8 mouse cellular contexts compared by ENCODE assay signal in the genomic region with DNA sequence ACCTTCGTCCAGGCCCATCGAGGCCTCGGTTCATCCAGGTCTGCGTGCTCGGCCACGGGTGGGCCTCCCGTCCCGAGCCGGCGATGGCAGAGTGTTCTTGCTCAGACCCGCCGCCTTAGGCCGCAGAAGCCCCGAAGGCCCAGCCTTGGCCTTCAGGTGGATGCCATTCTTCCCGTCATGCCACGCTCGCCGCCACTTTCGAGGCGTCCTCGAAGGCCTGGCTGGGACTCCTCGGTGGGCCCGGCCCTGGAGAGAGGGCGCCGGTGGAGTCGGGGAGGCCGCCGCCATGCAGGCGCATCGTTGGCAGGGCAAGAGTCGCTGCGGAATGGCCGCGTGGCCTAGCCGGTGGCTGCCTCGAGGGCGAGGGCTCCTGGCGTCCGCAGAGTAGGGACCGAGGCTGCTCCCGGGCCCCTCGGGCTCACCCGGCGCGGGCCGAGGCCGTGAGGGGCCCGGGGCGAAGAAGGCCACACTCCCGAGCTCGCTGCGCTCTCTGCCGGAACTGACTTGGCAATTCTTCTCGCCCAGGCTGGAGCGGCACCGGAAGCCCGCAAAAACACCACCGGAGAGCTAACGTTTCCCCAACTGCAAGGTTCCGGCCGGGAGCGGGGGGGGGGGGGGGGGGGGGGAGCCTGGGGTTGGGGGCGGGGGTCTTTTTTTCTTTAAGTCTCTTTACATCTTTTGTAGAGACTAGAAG. TPM values are rescaled to one million over a fixed set of nuclear protein-coding genes. Genes with fewer than 3 reads are reported as not detected.
A peak's percentile ranks its signal among the peaks of the same experiment; 100 is the strongest.
DNase-seq lines count a peak whose midpoint lies in the region; ATAC-seq and TF ChIP-seq lines count a peak whose summit lies in the region.
"Not testable (repeated sequence)": the region's sequence is repeated elsewhere in the genome, so short reads cannot be mapped to it uniquely, and the experiment has no call there.

No protein-coding gene starts in this region.

- not testable (repeated sequence) for H3K79me2 ChIP-seq in C2C12 (ENCODE audit: control insufficient read depth, insufficient read depth)

- H3K4me3 ChIP-seq in C2C12 (ENCODE audit: insufficient read depth, poor library complexity, severe bottlenecking) = peak overlapping the region; percentile 21
- H3K4me3 ChIP-seq in erythroblast, embryonic 14.5 days (replicated peaks) = peak overlapping the region; percentile 65
- H3K4me3 ChIP-seq in heart, embryonic 15.5 days = peak overlapping the region; percentile 45
- H3K4me3 ChIP-seq in liver, embryonic 15.5 days (replicated peaks) = peak overlapping the region; percentile 53
- peak overlapping the region; percentile 37 for H3K4me3 ChIP-seq in neural tube, embryonic 11.5 days (ENCODE audit: low read depth, low read length)
- peak overlapping the region; percentile 42 for H3K4me3 ChIP-seq in stomach, embryonic 16.5 days (replicated peaks; ENCODE audit: low read length)

- not testable (repeated sequence) for H3K9me3 ChIP-seq in erythroblast, embryonic 14.5 days (ENCODE audit: control insufficient read depth, low read length); heart, embryonic 15.5 days (replicated peaks); liver, embryonic 15.5 days (replicated peaks); neural tube, embryonic 11.5 days (ENCODE audit: control insufficient read depth, low read length); stomach, embryonic 16.5 days (replicated peaks; ENCODE audit: control insufficient read depth, low read length)

- peak; percentile 91 for ATAC-seq in heart, embryonic 15.5 days (replicated peaks; ENCODE audit: insufficient number of reproducible peaks, insufficient read depth, low FRiP score, low read depth)
- peak; percentile 84 for ATAC-seq in liver, embryonic 15.5 days (ENCODE audit: insufficient read depth)
- ATAC-seq in neural tube, embryonic 11.5 days (ENCODE audit: insufficient read depth, low FRiP score, low TSS enrichment) = peak; percentile 80
- ATAC-seq in stomach, embryonic 16.5 days (ENCODE audit: insufficient read depth, low FRiP score) = peak; percentile 89

- not testable (repeated sequence) for H3K79me3 ChIP-seq in C2C12 (ENCODE audit: low read depth)

- peak overlapping the region; percentile 51 for H3K4me2 ChIP-seq in heart, embryonic 15.5 days
- peak overlapping the region; percentile 49 for H3K4me2 ChIP-seq in liver, embryonic 15.5 days
- peak overlapping the region; percentile 33 for H3K4me2 ChIP-seq in neural tube, embryonic 11.5 days (ENCODE audit: low read depth)
- peak overlapping the region; percentile 45 for H3K4me2 ChIP-seq in stomach, embryonic 16.5 days (ENCODE audit: low read depth, low read length)

- peak overlapping the region; percentile 24 for H3ac ChIP-seq in C2C12 (ENCODE audit: control insufficient read depth, insufficient read length, low read depth)

- peak overlapping the region; percentile 60; the same call in 1 of the 2 replicates for H3K27ac ChIP-seq in heart, embryonic 15.5 days
- not testable (repeated sequence) for H3K27ac ChIP-seq in liver, embryonic 15.5 days (replicated peaks); neural tube, embryonic 11.5 days (ENCODE audit: low read depth, low read length); stomach, embryonic 16.5 days (ENCODE audit: low read length)

- WGBS in heart, embryonic 15.5 days = 0% methylated on average over 4 of the region's 63 CpGs
- WGBS in liver, embryonic 15.5 days (ENCODE audit: insufficient replicate concordance) = 3% methylated on average over 11 of the region's 63 CpGs
- 0% methylated on average over 1 of the region's 63 CpGs for WGBS in neural tube, embryonic 11.5 days
- WGBS in stomach, embryonic 16.5 days = 0% methylated on average over 1 of the region's 63 CpGs

- peak; percentile 93 for DNase-seq in brain, embryonic 14.5 days (ENCODE audit: low read depth)
- peak; percentile 80 to 92 for DNase-seq in kidney, postnatal 25 days
- DNase-seq in neural tube, embryonic 11.5 days (ENCODE audit: low spot score) = peak; percentile 77

- H3K36me3 ChIP-seq in C2C12 (ENCODE audit: control insufficient read depth, insufficient read depth); erythroblast, embryonic 14.5 days (ENCODE audit: control insufficient read depth); heart, embryonic 15.5 days; liver, embryonic 15.5 days (replicated peaks); neural tube, embryonic 11.5 days (ENCODE audit: control insufficient read depth, insufficient read depth, low read length); stomach, embryonic 16.5 days (ENCODE audit: control insufficient read depth, insufficient read depth, low read length): not testable (repeated sequence)

- TF ChIP-seq POLR2A in brain, embryonic 14.5 days (IDR thresholded peaks at IDR 0.05; ENCODE audit: borderline replicate concordance, extremely low read depth, insufficient read depth, insufficient read length, poor library complexity, severe bottlenecking) = peak; percentile 14; the same call in 1 of the 2 replicates

- H3K27me3 ChIP-seq in C2C12 (ENCODE audit: control insufficient read depth, insufficient read depth, insufficient read length); erythroblast, embryonic 14.5 days (ENCODE audit: control insufficient read depth); heart, embryonic 15.5 days; liver, embryonic 15.5 days; neural tube, embryonic 11.5 days (ENCODE audit: control insufficient read depth, insufficient read depth, low read length); stomach, embryonic 16.5 days (ENCODE audit: control insufficient read depth, insufficient read depth, low read length): not testable (repeated sequence)

- H3K4me1 ChIP-seq in erythroblast, embryonic 14.5 days (ENCODE audit: control insufficient read depth); heart, embryonic 15.5 days (replicated peaks); liver, embryonic 15.5 days (replicated peaks); neural tube, embryonic 11.5 days (ENCODE audit: control insufficient read depth, insufficient read depth, low read length); stomach, embryonic 16.5 days (ENCODE audit: control insufficient read depth, insufficient read depth, low read length): not testable (repeated sequence)

- not testable (repeated sequence) for TF ChIP-seq CTCF in C2C12 (IDR thresholded peaks at IDR 0.05; ENCODE audit: control insufficient read depth, insufficient read depth, insufficient read length); brain, embryonic 14.5 days (IDR thresholded peaks at IDR 0.05; ENCODE audit: borderline replicate concordance, extremely low read depth, insufficient read depth, insufficient read length)

- not testable (repeated sequence) for H3K9ac ChIP-seq in heart, embryonic 15.5 days; liver, embryonic 15.5 days
- H3K9ac ChIP-seq in neural tube, embryonic 11.5 days (ENCODE audit: low read length) = peak overlapping the region; percentile 52; the same call in 1 of the 2 replicates
- peak overlapping the region; percentile 62 for H3K9ac ChIP-seq in stomach, embryonic 16.5 days (ENCODE audit: low read length)

RNA-seq across cellular contexts. Expression of a gene that starts 28.1 kb away (rescaled TPM):
- 37.8 TPM for polyA plus RNA-seq in C2C12 (2012; fragmentation: generic; extraction: Trizol)
- 65.2 and 99.5 TPM in 2 replicates for polyA plus RNA-seq in brain, embryonic 14.5 days (2012; rRNA removed)
- polyA plus RNA-seq in erythroblast, embryonic 14.5 days (2012) = 0.31 and 0.39 TPM in 2 replicates
- polyA plus RNA-seq in heart, embryonic 15.5 days (2015; fragmentation: Nextera tagmentation; extraction: Ambion mirVana) = 1.00 and 1.5 TPM in 2 replicates
- polyA plus RNA-seq in liver, embryonic 15.5 days (2015; fragmentation: Nextera tagmentation; extraction: Ambion mirVana) = 0.54 and 0.55 TPM in 2 replicates
- polyA plus RNA-seq in neural tube, embryonic 11.5 days (2014; fragmentation: Nextera tagmentation; extraction: Ambion mirVana) = 3.9 and 4.4 TPM in 2 replicates
- 3.0 and 3.1 TPM in 2 replicates for polyA plus RNA-seq in stomach, embryonic 16.5 days (2015; fragmentation: Nextera tagmentation; extraction: Ambion mirVana)
